Mouse (Mus musculus) frontal cortex, postnatal 10 days (tissue): ENCODE results near the gene Irak1.

Experiments
- DNase-seq, 2 experiments: peaks; one replicate each; pipeline ENCODE4 v3.0.0; 2022; ENCODE audit warnings: low spot score in 2 of 2, mixed read lengths in 1 of 2

Irak1 gene

GRCm38 (mm10) chrX:73966248-73967176, 57.2 kb downstream of the Irak1 start, which contains the start of gene Hcfc1:
Gene Hcfc1 (minus strand): TSS chrX:73966357.
- peak; percentile 82 to 84 for DNase-seq

GRCm38 (mm10) chrX:73965307-73965706, 58.4 kb downstream of the Irak1 start:
- peak; percentile 59 to 68 for DNase-seq

GRCm38 (mm10) chrX:73964363-73964762, 59.4 kb downstream of the Irak1 start:
- DNase-seq: no peak
